Mouse (Mus musculus): Measurements from ENCODE around the gene Zfp277.
A peak's percentile ranks its signal among the peaks of the same experiment; 100 is the strongest.

GRCm38 (mm10) chr12:40445648-40446449 lies at the start of gene Zfp277, which contains the start of gene Dock4:
- TF ChIP-seq POLR2A (IDR thresholded peaks at IDR 0.05; ENCODE audit: low read depth, low read length) (peak; percentile 22; the same call in 1 of the 2 replicates), CTCF (IDR thresholded peaks at IDR 0.05; ENCODE audit: extremely low read depth, insufficient read depth, insufficient read length, insufficient replicate concordance) (no peak)
